Mouse (Mus musculus) stomach, embryonic 14.5 days (tissue): Measurements from ENCODE around the gene Pla2g4b. TPM values are rescaled to one million over a fixed set of nuclear protein-coding genes. Genes with fewer than 3 reads are reported as not detected.

Source experiments
- ATAC-seq: fragments of 200-750 bp; cut with Nextera tagmentation; 2 replicates; pipeline ENCODE4 v1.8.0; 2017; ENCODE audit warnings: low read depth, moderate TSS enrichment; ENCODE audit not compliant: insufficient number of reproducible peaks, insufficient read depth, low FRiP score
- H3K27ac ChIP-seq: fragments of 300-500 bp; sonication (generic); 2 replicates; pipeline ENCODE4 v1.5.1; 2014; ENCODE audit warnings: mild to moderate bottlenecking, low read length, moderate library complexity, mixed read lengths
- H3K27me3 ChIP-seq: fragments of 300-500 bp; sonication (generic); 2 replicates; pipeline ENCODE4 v1.6.1; 2014; ENCODE audit warnings: low read length, control low read depth, mixed read lengths; ENCODE audit not compliant: control insufficient read depth, insufficient read depth
- H3K36me3 ChIP-seq: fragments of 300-500 bp; sonication (generic); 2 replicates; pipeline ENCODE4 v1.6.1; 2014; ENCODE audit warnings: mild to moderate bottlenecking, control low read depth, low read length, moderate library complexity, mixed read lengths; ENCODE audit not compliant: control insufficient read depth, insufficient read depth
- H3K4me1 ChIP-seq: fragments of 300-500 bp; sonication (generic); 2 replicates; pipeline ENCODE4 v1.6.1; 2014; ENCODE audit warnings: low read length, control low read depth, mixed read lengths; ENCODE audit not compliant: control insufficient read depth, insufficient read depth
- H3K4me2 ChIP-seq: fragments of 300-500 bp; sonication (generic); replicated peaks from 2 replicates; pipeline ENCODE4 v1.6.1; 2014; ENCODE audit warnings: low read depth, low read length, control low read depth
- H3K4me3 ChIP-seq: fragments of 300-500 bp; sonication (generic); 2 replicates; pipeline ENCODE4 v1.5.1; 2014; ENCODE audit warnings: low read depth, low read length, control low read depth
- H3K9ac ChIP-seq: fragments of 300-500 bp; sonication (generic); replicated peaks from 2 replicates; pipeline ENCODE4 v1.6.1; 2014; ENCODE audit warnings: low read depth, mild to moderate bottlenecking, control low read depth, low read length, moderate library complexity, mixed read lengths
- H3K9me3 ChIP-seq: fragments of 300-500 bp; sonication (generic); 2 replicates; pipeline ENCODE4 v1.6.1; 2016; ENCODE audit warnings: low read depth, low read length, control low read depth; ENCODE audit not compliant: control insufficient read depth
- WGBS: fragments of 180-500 bp; shearing (Covaris S2); extraction: QIAGEN DNeasy Blood & Tissue Kit; methylation state at CpG from one replicate; pipeline ENCODE4 v1.1.7; 2014; 5-methylcytosine and 5-hydroxymethylcytosine counted together
- polyA plus RNA-seq: library from polyadenylated mRNA; unstranded; fragments of >200 nt; fragmentation: Nextera tagmentation; extraction: Ambion mirVana; gene quantifications from 2 replicates; pipeline ENCODE4 v1.2.1, GENCODE M21; 2014

Gene Pla2g4b
- polyA plus RNA-seq, 1 experiment from 2014 or later, result 1.6 TPM

- 3% methylated on average over 36 of the region's 36 CpGs for WGBS
- Histone ChIP-seq H3K27ac (no peak overlapping the region), H3K4me1 (peaks cover 7% of the 10 kb centered on the region; the same call in 1 of the 2 replicates), H3K4me2 (peak overlapping the region; percentile 54), H3K36me3 (no peaks in the 10 kb centered on the region), H3K9me3 (no peaks in the 10 kb centered on the region), H3K27me3 (no peaks in the 10 kb centered on the region), H3K9ac (no peak overlapping the region), H3K4me3 (peak overlapping the region; percentile 28)
- peak; percentile 64; the same call in 1 of the 2 replicates for ATAC-seq
Measured at GRCm38 (mm10) chr2:120076076-120076705, 43.0 kb downstream of the Pla2g4b start.

GRCm38 (mm10) chr2:120082416-120082815 lies 49.2 kb downstream of the Pla2g4b start:
- Histone ChIP-seq H3K4me2 (no peak overlapping the region), H3K4me3 (no peak overlapping the region), H3K27ac (no peak overlapping the region), H3K36me3 (no peaks in the 10 kb centered on the region), H3K9me3 (no peaks in the 10 kb centered on the region), H3K4me1 (peaks cover 7% of the 10 kb centered on the region; the same call in 1 of the 2 replicates), H3K9ac (no peak overlapping the region), H3K27me3 (no peaks in the 10 kb centered on the region)
- WGBS, result 70% methylated on average over 2 of the region's 2 CpGs
- no peak for ATAC-seq

- Histone ChIP-seq H3K9me3 (no peaks in the 10 kb centered on the region), H3K27ac (no peak overlapping the region), H3K4me2 (no peak overlapping the region), H3K4me3 (no peak overlapping the region), H3K36me3 (no peaks in the 10 kb centered on the region), H3K27me3 (no peaks in the 10 kb centered on the region), H3K4me1 (0 out of 2 replicates have a peak, but pooled peaks cover 4% of the 10 kb centered on the region), H3K9ac (no peak overlapping the region)
- 60% methylated on average over 14 of the region's 14 CpGs for WGBS
- ATAC-seq, result peak; percentile 73
Measured at GRCm38 (mm10) chr2:120084593-120085361, 51.6 kb downstream of the Pla2g4b start.

GRCm38 (mm10) chr2:120086038-120086437 lies 52.8 kb downstream of the Pla2g4b start:
- no peaks in the 10 kb centered on the region for H3K27me3 ChIP-seq
- H3K9me3 ChIP-seq, result no peaks in the 10 kb centered on the region
- H3K36me3 ChIP-seq, result no peaks in the 10 kb centered on the region
- no peak overlapping the region for H3K4me3 ChIP-seq
- H3K27ac ChIP-seq, result no peak overlapping the region
- no peak overlapping the region for H3K9ac ChIP-seq
- ATAC-seq, result no peak
- H3K4me1 ChIP-seq, result 0 out of 2 replicates have a peak, but pooled peaks cover 4% of the 10 kb centered on the region
- no peak overlapping the region for H3K4me2 ChIP-seq
- WGBS, result 89% methylated on average over 3 of the region's 3 CpGs

GRCm38 (mm10) chr2:120087391-120087790 lies 54.2 kb downstream of the Pla2g4b start:
- Histone ChIP-seq H3K36me3 (no peaks in the 10 kb centered on the region), H3K4me3 (no peak overlapping the region), H3K9ac (no peak overlapping the region), H3K9me3 (no peaks in the 10 kb centered on the region), H3K4me2 (no peak overlapping the region), H3K27me3 (no peaks in the 10 kb centered on the region), H3K4me1 (0 out of 2 replicates have a peak, but pooled peaks cover 4% of the 10 kb centered on the region), H3K27ac (no peak overlapping the region)
- ATAC-seq, result no peak
- WGBS, result 83% methylated on average over 3 of the region's 3 CpGs

- Histone ChIP-seq H3K9ac (no peak overlapping the region), H3K27me3 (no peaks in the 10 kb centered on the region), H3K9me3 (no peaks in the 10 kb centered on the region), H3K4me2 (no peak overlapping the region), H3K4me1 (0 out of 2 replicates have a peak, but pooled peaks cover 4% of the 10 kb centered on the region), H3K27ac (no peak overlapping the region), H3K4me3 (no peak overlapping the region), H3K36me3 (no peaks in the 10 kb centered on the region)
- 83% methylated on average over 2 of the region's 2 CpGs for WGBS
- ATAC-seq, result no peak
Measured at GRCm38 (mm10) chr2:120087897-120088296, 54.7 kb downstream of the Pla2g4b start.

GRCm38 (mm10) chr2:120090979-120091378 lies 57.8 kb downstream of the Pla2g4b start:
- no peak for ATAC-seq
- Histone ChIP-seq H3K27ac (no peak overlapping the region), H3K4me2 (no peak overlapping the region), H3K9ac (no peak overlapping the region), H3K4me3 (no peak overlapping the region), H3K36me3 (no peaks in the 10 kb centered on the region), H3K4me1 (no peaks in the 10 kb centered on the region), H3K9me3 (no peaks in the 10 kb centered on the region), H3K27me3 (no peaks in the 10 kb centered on the region)
- WGBS, result 84% methylated on average over 17 of the region's 17 CpGs
